Mouse (Mus musculus) heart, embryonic 16.5 days (tissue): ENCODE results near the gene Nt5e. TPM values are rescaled to one million over a fixed set of nuclear protein-coding genes. Genes with fewer than 3 reads are reported as not detected.
"Not testable (repeated sequence)": the region's sequence is repeated elsewhere in the genome, so short reads cannot be mapped to it uniquely, and the experiment has no call there.

Source experiments
- ATAC-seq: fragments of 200-750 bp; cut with Nextera tagmentation; replicated peaks from 2 replicates; pipeline ENCODE4 v1.8.0; 2017; ENCODE audit warnings: moderate number of reproducible peaks; ENCODE audit not compliant: insufficient read depth, low FRiP score; ENCODE audit errors: extremely low read depth
- H3K27ac ChIP-seq: fragments of 300-500 bp; sonication (generic); 2 replicates; pipeline ENCODE4 v1.5.1; 2014; ENCODE audit warnings: mild to moderate bottlenecking, low read length, control low read depth, moderate library complexity
- H3K27me3 ChIP-seq: fragments of 300-500 bp; sonication (generic); 2 replicates; pipeline ENCODE4 v1.6.1; 2014; ENCODE audit warnings: low read length, mixed read lengths; ENCODE audit not compliant: control insufficient read depth, insufficient read depth
- H3K36me3 ChIP-seq: fragments of 300-500 bp; sonication (generic); 2 replicates; pipeline ENCODE4 v1.6.1; 2014; ENCODE audit not compliant: control insufficient read depth, insufficient read depth
- H3K4me1 ChIP-seq: fragments of 300-500 bp; sonication (generic); 2 replicates; pipeline ENCODE4 v1.6.1; 2014; ENCODE audit warnings: low read length, mixed read lengths; ENCODE audit not compliant: control insufficient read depth, insufficient read depth
- H3K4me2 ChIP-seq: fragments of 300-500 bp; sonication (generic); 2 replicates; pipeline ENCODE4 v1.6.1; 2014; ENCODE audit warnings: low read depth, mild to moderate bottlenecking, control low read depth, low read length
- H3K4me3 ChIP-seq: fragments of 300-500 bp; sonication (generic); 2 replicates; pipeline ENCODE4 v1.5.1; 2014; ENCODE audit warnings: mild to moderate bottlenecking, control low read depth, low read length
- H3K9ac ChIP-seq: fragments of 300-500 bp; sonication (generic); 2 replicates; pipeline ENCODE4 v1.6.1; 2014; ENCODE audit warnings: low read length, control low read depth
- H3K9me3 ChIP-seq: fragments of 300-500 bp; sonication (generic); replicated peaks from 2 replicates; pipeline ENCODE4 v1.6.1; 2016; ENCODE audit warnings: low read length; ENCODE audit not compliant: control insufficient read depth
- WGBS: fragments of 180-500 bp; shearing (Covaris S2); extraction: QIAGEN DNeasy Blood & Tissue Kit; methylation state at CpG from one replicate; pipeline ENCODE4 v1.1.7; 2014; 5-methylcytosine and 5-hydroxymethylcytosine counted together
- polyA plus RNA-seq: library from polyadenylated mRNA; unstranded; fragments of >200 nt; fragmentation: Nextera tagmentation; extraction: Ambion mirVana; gene quantifications from 2 replicates; pipeline ENCODE4 v1.2.1, GENCODE M21; 2015

Nt5e gene
- 4.6 and 5.8 TPM in 2 replicates for polyA plus RNA-seq

- peak within 1 kb of the TSS; percentile 65 for H3K4me3 ChIP-seq
- WGBS, result under 1% methylated on average over 65 of the region's 66 CpGs
- no peaks in the 10 kb centered on the region for H3K36me3 ChIP-seq
- H3K27me3 ChIP-seq, result no peaks in the 10 kb centered on the region
- peak within 1 kb of the TSS; percentile 79 for H3K27ac ChIP-seq
- peaks cover 9% of the 10 kb centered on the region for H3K4me1 ChIP-seq
- H3K9me3 ChIP-seq, result peaks cover 2% of the 10 kb centered on the region; the same call in 1 of the 2 replicates
- ATAC-seq, result peak; percentile 97
- peak within 1 kb of the TSS; percentile 80 for H3K4me2 ChIP-seq
- H3K9ac ChIP-seq, result peak within 1 kb of the TSS; percentile 80
Measured at GRCm38 (mm10) chr9:88326930-88327901, at the start of gene Nt5e. Gene Nt5e, plus strand, starts transcription at chr9:88327197.

- Histone ChIP-seq H3K4me3 (no peak overlapping the region), H3K27ac (peak overlapping the region; percentile 79), H3K36me3 (no peaks in the 10 kb centered on the region), H3K9ac (no peak overlapping the region), H3K4me1 (peaks cover 28% of the 10 kb centered on the region), H3K27me3 (no peaks in the 10 kb centered on the region), H3K4me2 (no peak overlapping the region), H3K9me3 (peaks cover 6% of the 10 kb centered on the region)
- no peak for ATAC-seq
- 70% methylated on average over 4 of the region's 4 CpGs for WGBS
Measured at GRCm38 (mm10) chr9:88277588-88277987, 49.4 kb upstream of the Nt5e start.

- 31% methylated on average over 2 of the region's 2 CpGs for WGBS
- Histone ChIP-seq H3K36me3 (no peaks in the 10 kb centered on the region), H3K27me3 (no peaks in the 10 kb centered on the region), H3K27ac (no peak overlapping the region), H3K9ac (no peak overlapping the region), H3K4me3 (no peak overlapping the region), H3K4me2 (no peak overlapping the region), H3K4me1 (peaks cover 17% of the 10 kb centered on the region), H3K9me3 (peaks cover 6% of the 10 kb centered on the region)
- ATAC-seq, result no peak
Measured at GRCm38 (mm10) chr9:88279728-88280127, 47.3 kb upstream of the Nt5e start.

GRCm38 (mm10) chr9:88289568-88290168 is 37.3 kb upstream of the Nt5e start:
- H3K4me1 ChIP-seq, result no peaks in the 10 kb centered on the region
- no peak overlapping the region for H3K27ac ChIP-seq
- H3K36me3 ChIP-seq, result no peaks in the 10 kb centered on the region
- H3K27me3 ChIP-seq, result no peaks in the 10 kb centered on the region
- H3K4me3 ChIP-seq, result no peak overlapping the region
- no peak overlapping the region for H3K9ac ChIP-seq
- H3K9me3 ChIP-seq, result no peaks in the 10 kb centered on the region
- 82% methylated on average over 7 of the region's 7 CpGs for WGBS
- no peak overlapping the region for H3K4me2 ChIP-seq
- ATAC-seq, result no peak

- H3K4me1 ChIP-seq, result no peaks in the 10 kb centered on the region; the same call in 1 of the 2 replicates
- no peak for ATAC-seq
- no peak overlapping the region for H3K4me3 ChIP-seq
- 84% methylated on average over 2 of the region's 2 CpGs for WGBS
- H3K36me3 ChIP-seq, result no peaks in the 10 kb centered on the region
- no peaks in the 10 kb centered on the region for H3K9me3 ChIP-seq
- H3K27ac ChIP-seq, result no peak overlapping the region
- H3K9ac ChIP-seq, result no peak overlapping the region
- H3K27me3 ChIP-seq, result no peaks in the 10 kb centered on the region
- H3K4me2 ChIP-seq, result no peak overlapping the region
Measured at GRCm38 (mm10) chr9:88292836-88293370, 34.1 kb upstream of the Nt5e start.

- 49% methylated on average over 4 of the region's 4 CpGs for WGBS
- Histone ChIP-seq H3K27me3 (no peaks in the 10 kb centered on the region), H3K4me1 (no peaks in the 10 kb centered on the region; the same call in 1 of the 2 replicates), H3K4me2 (no peak overlapping the region), H3K36me3 (no peaks in the 10 kb centered on the region), H3K9ac (no peak overlapping the region), H3K27ac (no peak overlapping the region), H3K9me3 (no peaks in the 10 kb centered on the region), H3K4me3 (no peak overlapping the region)
- no peak; the same call in 1 of the 2 replicates for ATAC-seq
Measured at GRCm38 (mm10) chr9:88295798-88296197, 31.2 kb upstream of the Nt5e start.

- Histone ChIP-seq H3K4me3 (no peak overlapping the region), H3K9ac (no peak overlapping the region), H3K36me3 (no peaks in the 10 kb centered on the region), H3K27ac (no peak overlapping the region; the same call in 1 of the 2 replicates), H3K4me1 (no peaks in the 10 kb centered on the region; the same call in 1 of the 2 replicates), H3K9me3 (no peaks in the 10 kb centered on the region), H3K4me2 (no peak overlapping the region), H3K27me3 (no peaks in the 10 kb centered on the region)
- 65% methylated on average over 5 of the region's 5 CpGs for WGBS
- peak; percentile 49; the same call in 1 of the 2 replicates for ATAC-seq
Measured at GRCm38 (mm10) chr9:88296321-88296720, 30.7 kb upstream of the Nt5e start.

GRCm38 (mm10) chr9:88297244-88297643 is 29.8 kb upstream of the Nt5e start:
- not testable (repeated sequence) for H3K9me3 ChIP-seq, H3K27ac ChIP-seq, H3K27me3 ChIP-seq, ATAC-seq, H3K36me3 ChIP-seq, H3K4me1 ChIP-seq, H3K4me2 ChIP-seq, H3K4me3 ChIP-seq, H3K9ac ChIP-seq
- 75% methylated on average over 3 of the region's 3 CpGs for WGBS
